Mouse (Mus musculus) liver, embryonic 14.5 days (tissue): ENCODE results near the gene Klk1b3. TPM values are rescaled to one million over a fixed set of nuclear protein-coding genes. Genes with fewer than 3 reads are reported as not detected.
"Not testable (repeated sequence)": the region's sequence is repeated elsewhere in the genome, so short reads cannot be mapped to it uniquely, and the experiment has no call there.

Experiments used
- ATAC-seq: fragments of 200-750 bp; cut with Nextera tagmentation; 2 replicates; pipeline ENCODE4 v1.8.0; 2017; ENCODE audit warnings: moderate number of reproducible peaks, mild to moderate bottlenecking, moderate library complexity; ENCODE audit not compliant: insufficient read depth
- DNase-seq, 3 experiments: peaks; one replicate each; pipeline ENCODE4 v3.0.0-alpha.2; 2012 to 2013; ENCODE audit warnings: low read depth in 3 of 3, low spot score in 3 of 3
- H3K27ac ChIP-seq: fragments of 300-500 bp; sonication (generic); 2 replicates; pipeline ENCODE4 v1.5.1; 2014; ENCODE audit warnings: moderate library complexity, mild to moderate bottlenecking, control low read depth, inconsistent platforms
- H3K27me3 ChIP-seq: fragments of 300-500 bp; sonication (generic); 2 replicates; pipeline ENCODE4 v1.6.1; 2014; ENCODE audit warnings: mild to moderate bottlenecking, low read length, moderate library complexity; ENCODE audit not compliant: control insufficient read depth, insufficient read depth
- H3K36me3 ChIP-seq: fragments of 300-500 bp; sonication (generic); replicated peaks from 2 replicates; pipeline ENCODE4 v1.6.1; 2014; ENCODE audit warnings: low read depth; ENCODE audit not compliant: control insufficient read depth, insufficient read depth
- H3K4me1 ChIP-seq, 2 experiments: fragments of 200-500 bp in 1 of 2; fragments of 300-500 bp in 1 of 2; sonication (generic) in 1 of 2; replicated peaks; 2 replicates each; pipeline ENCODE4 v1.6.1; 2012 to 2014; ENCODE audit warnings: antibody characterized with exemption in 1 of 2, inconsistent platforms in 1 of 2, low read length in 1 of 2; ENCODE audit not compliant: control insufficient read depth in 2 of 2, insufficient read depth in 2 of 2
- H3K4me2 ChIP-seq: fragments of 300-500 bp; sonication (generic); 2 replicates; pipeline ENCODE4 v1.6.1; 2014; ENCODE audit warnings: low read depth, mild to moderate bottlenecking, control low read depth, moderate library complexity
- H3K4me3 ChIP-seq, 2 experiments: fragments of 200-500 bp in 1 of 2; fragments of 300-500 bp in 1 of 2; sonication (generic) in 1 of 2; 2 replicates each; pipeline ENCODE4 v1.5.1; 2012 to 2014; ENCODE audit warnings: low read depth in 2 of 2, low read length in 2 of 2, mild to moderate bottlenecking in 2 of 2, control low read depth in 1 of 2, inconsistent platforms in 1 of 2, moderate library complexity in 1 of 2; ENCODE audit not compliant: insufficient read depth in 1 of 2
- H3K9ac ChIP-seq: fragments of 300-500 bp; sonication (generic); replicated peaks from 2 replicates; pipeline ENCODE4 v1.6.1; 2014; ENCODE audit warnings: mild to moderate bottlenecking, control low read depth, moderate library complexity
- H3K9me3 ChIP-seq: fragments of 300-500 bp; sonication (generic); 2 replicates; pipeline ENCODE4 v1.6.1; 2016; ENCODE audit warnings: low read length, mixed read lengths; ENCODE audit not compliant: control insufficient read depth
- CTCF ChIP-seq: IDR thresholded peaks from 2 replicates; pipeline ENCODE4 v1.5.1; 2016; ENCODE audit warnings: antibody characterized with exemption, low read depth, control low read depth
- EP300 ChIP-seq: IDR thresholded peaks from 2 replicates; pipeline ENCODE4 v1.6.1; 2016; ENCODE audit warnings: antibody characterized with exemption, low read depth
- WGBS: fragments of 180-500 bp; shearing (Covaris S2); extraction: QIAGEN DNeasy Blood & Tissue Kit; methylation state at CpG from one replicate; pipeline ENCODE4 v1.1.7; 2014; ENCODE audit not compliant: insufficient replicate concordance; 5-methylcytosine and 5-hydroxymethylcytosine counted together
- polyA plus RNA-seq, 2 experiments: library from polyadenylated mRNA; depleted of rRNA in 1 of 2; stranded (reverse) in 1 of 2; unstranded in 1 of 2; fragments of >200 nt; fragmentation: Nextera tagmentation in 1 of 2; extraction: Ambion mirVana in 1 of 2; gene quantifications; 2 replicates each; pipeline versions ENCODE4 v1.2.1 to v1.2.3; 2012 to 2014

The Klk1b3 gene
- polyA plus RNA-seq (2012; rRNA removed) (not detected in 2 replicates), polyA plus RNA-seq (2014; fragmentation: Nextera tagmentation; extraction: Ambion mirVana) (not detected in 2 replicates)

DNA sequence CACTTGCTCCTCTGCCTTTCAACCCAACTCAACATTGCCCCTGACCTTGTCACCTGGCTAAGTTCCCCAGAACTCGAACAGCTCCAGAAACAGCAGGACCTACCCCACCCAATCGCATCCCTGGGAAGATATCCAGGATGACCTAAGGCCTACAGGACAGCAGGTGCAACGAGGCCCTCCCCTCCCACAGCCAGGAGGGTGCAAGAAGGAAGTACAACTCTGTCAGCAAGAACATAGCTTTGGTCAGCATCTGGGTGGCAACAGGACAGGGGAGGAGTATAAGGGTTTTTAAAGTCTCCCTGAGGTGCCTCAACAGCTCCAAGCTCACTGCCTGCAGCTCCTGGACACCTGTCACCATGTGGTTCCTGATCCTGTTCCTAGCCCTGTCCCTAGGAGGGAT is at the start of gene Klk1b3:
Klk1b3 (plus strand) TSS at position 301 of the 400 bp plus-strand sequence.
- H3K27me3 ChIP-seq = no peaks in the 10 kb centered on the region
- no peaks in the 10 kb centered on the region for H3K4me1 ChIP-seq
- DNase-seq (no peak), ATAC-seq (no peak)
- H3K9me3 ChIP-seq = no peaks in the 10 kb centered on the region
- 28% methylated on average over 3 of the region's 3 CpGs for WGBS
- H3K36me3 ChIP-seq = no peaks in the 10 kb centered on the region
- H3K4me2 ChIP-seq = no peak within 1 kb of the TSS
- no peak within 1 kb of the TSS for H3K27ac ChIP-seq
- H3K4me3 ChIP-seq = no peak within 1 kb of the TSS
- no peak within 1 kb of the TSS for H3K9ac ChIP-seq
- TF ChIP-seq CTCF = no peak
- no peak for TF ChIP-seq EP300

GRCm38 (mm10) chr7:44179299-44180045 is 18.5 kb upstream of the Klk1b3 start:
- 61% methylated on average over 9 of the region's 9 CpGs for WGBS

DNA sequence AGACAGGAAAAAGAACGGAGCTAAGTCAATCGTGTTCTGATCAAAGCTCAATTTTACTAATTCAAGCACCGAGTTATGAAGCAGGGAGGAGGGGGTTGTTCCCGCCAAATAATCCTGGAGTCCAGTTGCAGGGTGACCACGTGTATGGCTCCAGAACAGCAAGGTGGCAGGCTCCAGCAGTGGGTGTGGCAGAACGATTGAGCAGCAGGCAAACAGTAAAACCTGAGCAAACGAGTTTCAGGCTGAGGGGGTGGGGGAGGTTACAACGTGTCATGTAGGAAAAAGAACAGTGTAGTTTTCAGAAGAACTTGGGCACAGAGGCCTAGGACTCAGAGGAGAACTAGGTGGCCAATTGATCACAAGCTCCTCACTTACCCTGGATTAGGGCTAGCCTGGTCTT is 11.5 kb upstream of the Klk1b3 start:
- H3K4me1 ChIP-seq, H3K27ac ChIP-seq, DNase-seq, H3K4me3 ChIP-seq, H3K27me3 ChIP-seq, H3K4me2 ChIP-seq, ATAC-seq, H3K36me3 ChIP-seq, H3K9me3 ChIP-seq, H3K9ac ChIP-seq: not testable (repeated sequence)
- 49% methylated on average over 8 of the region's 8 CpGs for WGBS

More at GRCm38 (mm10) chr7:44179299-44180045, 18.5 kb upstream of the Klk1b3 start:
- Histone ChIP-seq H3K27ac (no peak overlapping the region), H3K36me3 (no peaks in the 10 kb centered on the region), H3K4me2 (no peak overlapping the region), H3K27me3 (no peaks in the 10 kb centered on the region), H3K4me3 (no peak overlapping the region), H3K9ac (no peak overlapping the region), H3K4me1 (no peaks in the 10 kb centered on the region), H3K9me3 (no peaks in the 10 kb centered on the region)
- ATAC-seq (no peak), DNase-seq (no peak)
- TF ChIP-seq CTCF (no peak), EP300 (no peak)

DNA sequence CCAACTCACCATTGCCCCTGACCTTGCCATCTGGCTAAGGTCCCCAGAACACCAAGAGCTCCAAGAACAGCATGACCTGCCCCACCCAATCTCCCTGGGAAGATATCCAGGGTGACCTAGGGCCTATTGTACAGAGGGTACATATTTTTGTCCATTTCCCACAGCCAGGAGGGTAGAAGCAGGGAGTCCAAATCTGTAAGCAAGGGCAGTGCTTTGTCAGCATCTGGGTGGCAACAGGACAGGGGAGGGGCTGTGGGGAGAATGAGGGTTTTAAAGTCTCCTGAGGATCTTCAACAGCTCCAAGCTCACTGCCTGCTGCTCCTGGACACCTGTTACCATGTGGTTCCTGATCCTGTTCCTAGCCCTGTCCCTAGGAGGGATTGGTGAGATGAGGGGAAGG is 10.1 kb upstream of the Klk1b3 start, which contains the start of gene Klk1b24:
Klk1b24 (plus strand) TSS at position 301 of the 400 bp plus-strand sequence.
- DNase-seq, H3K4me3 ChIP-seq, ATAC-seq, H3K4me2 ChIP-seq, H3K27me3 ChIP-seq, H3K27ac ChIP-seq, H3K9me3 ChIP-seq, H3K9ac ChIP-seq, H3K4me1 ChIP-seq, H3K36me3 ChIP-seq: not testable (repeated sequence)

GRCm38 (mm10) chr7:44193466-44193865 is 4.5 kb upstream of the Klk1b3 start:
- 85% methylated on average over 1 of the region's 1 CpGs for WGBS
- ATAC-seq, H3K9ac ChIP-seq, H3K4me2 ChIP-seq, H3K9me3 ChIP-seq, H3K36me3 ChIP-seq, H3K4me1 ChIP-seq, H3K4me3 ChIP-seq, H3K27me3 ChIP-seq, DNase-seq, H3K27ac ChIP-seq: not testable (repeated sequence)

GRCm38 (mm10) chr7:44207135-44207534 is 9.1 kb downstream of the Klk1b3 start, which contains the start of gene Klk1b4:
TSS of gene Klk1b4 (plus strand) at chr7:44207435.
- H3K4me3 ChIP-seq, H3K9me3 ChIP-seq, DNase-seq, H3K4me1 ChIP-seq, ATAC-seq, H3K27me3 ChIP-seq, H3K9ac ChIP-seq, H3K4me2 ChIP-seq, H3K36me3 ChIP-seq, H3K27ac ChIP-seq: not testable (repeated sequence)
- 16% methylated on average over 3 of the region's 3 CpGs for WGBS
